Mouse (Mus musculus) CH12.LX (cell line): ENCODE data around the gene Zfpl1.

Experiments used
- CHD1 ChIP-seq: IDR thresholded peaks from 2 replicates; pipeline ENCODE4 v1.6.1; 2012; ENCODE audit warnings: low read depth, low read length, improper control_type of control experiment, inconsistent platforms
- CTCF ChIP-seq, 2 experiments: IDR thresholded peaks in 1 of 2; conservative IDR thresholded peaks in 1 of 2; 2 replicates each; pipeline ENCODE4 v1.5.1; 2011 to 2012; ENCODE audit warnings: low read depth in 2 of 2, low read length in 2 of 2, improper control_type of control experiment in 1 of 2, inconsistent platforms in 1 of 2, mild to moderate bottlenecking in 1 of 2, moderate library complexity in 1 of 2
- EP300 ChIP-seq: IDR thresholded peaks from 2 replicates; pipeline ENCODE4 v1.6.1; 2011; ENCODE audit warnings: low read length, improper control_type of control experiment
- HCFC1 ChIP-seq: IDR thresholded peaks from 2 replicates; pipeline ENCODE4 v1.6.1; 2012; ENCODE audit warnings: low read depth, mild to moderate bottlenecking, inconsistent platforms, low read length, improper control_type of control experiment
- MAX ChIP-seq: IDR thresholded peaks from 2 replicates; pipeline ENCODE4 v1.6.1; 2011; ENCODE audit warnings: low read length, improper control_type of control experiment
- MXI1 ChIP-seq: IDR thresholded peaks from 2 replicates; pipeline ENCODE4 v1.6.1; 2011; ENCODE audit warnings: mild to moderate bottlenecking, low read depth, low read length, improper control_type of control experiment
- POLR2A ChIP-seq: IDR thresholded peaks from 2 replicates; pipeline ENCODE4 v1.6.1; 2011; ENCODE audit warnings: low read depth, mild to moderate bottlenecking, improper control_type of control experiment, low read length
- USF1 ChIP-seq: IDR thresholded peaks from 2 replicates; pipeline ENCODE4 v1.6.1; 2014; ENCODE audit warnings: low read depth, mild to moderate bottlenecking, inconsistent platforms, low read length, improper control_type of control experiment
- USF2 ChIP-seq: conservative IDR thresholded peaks from 2 replicates; pipeline ENCODE4 v1.6.1; 2011; ENCODE audit warnings: low read depth, low read length, improper control_type of control experiment

GRCm38 (mm10) chr19:6040002-6040401 lies 44.8 kb downstream of the Zfpl1 start:
- no peak for TF ChIP-seq EP300
- TF ChIP-seq CHD1, result no peak
- TF ChIP-seq USF1, result no peak
- no peak for TF ChIP-seq USF2
- TF ChIP-seq MAX, result no peak
- TF ChIP-seq CTCF (conservative IDR thresholded peaks at IDR 0.05 in 1 of 2, IDR thresholded peaks at IDR 0.05 in 1 of 2; ENCODE audit: low read depth in 2 of 2, low read length in 2 of 2), result peak in 1 of 2 experiments; percentile 42; a peak in 2 of 4 replicates
- TF ChIP-seq MXI1, result no peak
- TF ChIP-seq POLR2A, result no peak
- no peak for TF ChIP-seq HCFC1
